Mouse (Mus musculus): ENCODE data around the gene Gm20388.

DNA sequence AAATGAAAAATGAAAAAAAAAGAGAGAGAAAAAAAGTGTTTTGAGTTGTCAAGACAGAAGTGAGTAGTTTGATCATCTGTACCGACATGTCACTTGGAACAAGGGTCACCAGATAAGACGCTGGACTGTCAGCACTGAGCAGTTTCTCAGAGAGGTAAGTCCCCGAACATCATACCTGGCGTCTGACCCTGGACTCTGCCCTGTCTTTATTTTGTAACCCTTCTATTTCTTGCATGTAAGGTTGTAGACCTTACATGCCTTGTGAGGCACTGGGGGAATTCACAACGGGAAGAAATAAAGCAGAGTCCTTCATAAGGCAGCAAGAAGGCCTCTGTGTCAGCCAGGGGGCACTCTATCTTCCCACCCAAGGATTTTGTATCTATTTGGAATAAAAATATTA, 2014.0 kb downstream of the Gm20388 start:
- no peak for TF ChIP-seq HCFC1 (IDR thresholded peaks at IDR 0.05; ENCODE audit: borderline replicate concordance, insufficient read depth, low read length)
- no peak for TF ChIP-seq CHD2 (IDR thresholded peaks at IDR 0.05; ENCODE audit: low read depth, low read length)
- TF ChIP-seq MAFK (IDR thresholded peaks at IDR 0.05; ENCODE audit: insufficient read depth, low read depth, low read length) = no peak
- TF ChIP-seq ZC3H11A (IDR thresholded peaks at IDR 0.05; ENCODE audit: borderline replicate concordance, low read depth, low read length) = no peak
- no peak for TF ChIP-seq ZNF384 (IDR thresholded peaks at IDR 0.05; ENCODE audit: low read depth, low read length)
